Mouse (Mus musculus) C2C12 (cell line): ENCODE measurements at regions not wholly inside any gene's neighbourhood (a gene's known extent, or its start where the extent isn't known, plus 50 kb on each side); places are given as distances from the start of the nearest gene placed in this dataset.

Source experiments
- H3K27me3 ChIP-seq: one replicate; pipeline ENCODE4 v1.6.1; 2011; ENCODE audit not compliant: control insufficient read depth, insufficient read depth, insufficient read length
- H3K36me3 ChIP-seq: one replicate; pipeline ENCODE4 v1.6.1; 2011; ENCODE audit not compliant: control insufficient read depth, insufficient read depth
- H3K4me3 ChIP-seq: one replicate; pipeline ENCODE4 v1.5.1; 2011; ENCODE audit warnings: mild to moderate bottlenecking, control low read depth; ENCODE audit not compliant: poor library complexity, insufficient read depth, severe bottlenecking
- H3K79me2 ChIP-seq: one replicate; pipeline ENCODE4 v1.6.1; 2011; ENCODE audit not compliant: control insufficient read depth, insufficient read depth
- H3K79me3 ChIP-seq: one replicate; pipeline ENCODE4 v1.6.1; 2011; ENCODE audit warnings: low read depth, control low read depth
- H3ac ChIP-seq: one replicate; pipeline ENCODE3; 2011; ENCODE audit warnings: low read depth; ENCODE audit not compliant: control insufficient read depth, insufficient read length
- CEBPB ChIP-seq: IDR thresholded peaks from one replicate; pipeline ENCODE4 v1.6.1; 2011; ENCODE audit warnings: low read depth, mild to moderate bottlenecking, control low read depth, moderate library complexity
- CTCF ChIP-seq: IDR thresholded peaks from one replicate; pipeline ENCODE4 v1.5.1; 2011; ENCODE audit not compliant: control insufficient read depth, insufficient read depth, insufficient read length
- FOSL1 ChIP-seq: IDR thresholded peaks from one replicate; pipeline ENCODE4 v1.8.0; 2011; ENCODE audit warnings: mild to moderate bottlenecking, low read length; ENCODE audit not compliant: poor library complexity, insufficient read depth, severe bottlenecking
- MAX ChIP-seq: IDR thresholded peaks from one replicate; pipeline ENCODE4 v1.6.1; 2011; ENCODE audit warnings: mild to moderate bottlenecking, control low read depth
- MYOD1 ChIP-seq: IDR thresholded peaks from one replicate; pipeline ENCODE4 v1.6.1; 2011; ENCODE audit warnings: low read depth; ENCODE audit not compliant: control insufficient read depth, insufficient read length
- MYOG ChIP-seq: IDR thresholded peaks from one replicate; pipeline ENCODE4 v1.6.1; 2011; ENCODE audit not compliant: control insufficient read depth, insufficient read length; ENCODE audit errors: extremely low read depth
- USF1 ChIP-seq: IDR thresholded peaks from one replicate; pipeline ENCODE4 v1.6.1; 2011; ENCODE audit warnings: low read depth, mild to moderate bottlenecking, control low read depth, moderate library complexity

DNA sequence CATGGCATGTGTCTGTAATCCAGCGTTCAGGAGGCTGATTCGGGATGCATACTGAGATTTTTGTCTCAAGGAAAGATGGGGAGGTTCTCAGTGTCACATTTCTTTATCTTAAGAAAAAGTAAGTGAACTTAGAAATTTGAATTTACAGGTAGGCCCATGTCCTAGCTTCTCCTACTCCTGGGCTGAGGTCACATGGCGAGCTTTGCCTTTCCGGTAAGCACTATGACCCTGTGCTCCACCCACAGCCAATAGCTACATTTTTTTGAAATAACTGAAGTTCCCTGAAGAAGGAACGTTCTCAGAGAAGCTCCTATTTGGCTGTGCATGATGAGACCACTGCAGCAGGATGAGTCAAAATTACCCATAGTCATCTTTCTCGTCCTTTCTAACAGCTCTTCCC is 83.0 kb upstream of the Marcks start:
- Histone ChIP-seq H3K79me2 (no peaks in the 10 kb centered on the region), H3K36me3 (no peaks in the 10 kb centered on the region), H3K4me3 (no peak overlapping the region), H3ac (no peak overlapping the region), H3K79me3 (no peaks in the 10 kb centered on the region), H3K27me3 (no peaks in the 10 kb centered on the region)
- TF ChIP-seq MYOD1: no peak
- TF ChIP-seq FOSL1: no peak
- TF ChIP-seq CEBPB: no peak
- TF ChIP-seq USF1: no peak
- TF ChIP-seq MYOG: no peak
- TF ChIP-seq CTCF: no peak

DNA sequence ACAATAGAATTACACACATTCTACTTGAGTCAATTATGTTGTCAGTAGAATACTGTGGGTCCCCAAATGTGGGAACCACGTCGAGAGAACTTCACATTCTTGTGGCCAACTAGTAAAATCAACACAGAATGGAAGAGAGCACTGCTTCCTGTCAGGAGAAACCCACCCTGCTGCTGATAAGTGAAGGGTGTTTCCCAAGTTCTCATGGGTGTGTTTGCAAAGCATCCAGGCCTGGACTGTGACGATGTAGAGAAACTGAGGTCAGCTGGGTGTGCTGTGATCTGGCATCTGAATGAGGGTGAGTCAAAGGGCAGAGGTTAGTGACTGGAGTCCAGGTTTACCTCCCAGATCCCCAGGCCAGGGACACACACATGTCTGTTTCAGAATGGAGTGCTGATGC is 81.7 kb upstream of the Marcks start:
- TF ChIP-seq FOSL1: no peak
- TF ChIP-seq CEBPB: no peak
- TF ChIP-seq MYOD1: no peak
- TF ChIP-seq CTCF: no peak
- TF ChIP-seq MAX: no peak
- TF ChIP-seq MYOG: no peak
- no peak for TF ChIP-seq USF1
- Histone ChIP-seq H3K36me3 (no peaks in the 10 kb centered on the region), H3K79me3 (no peaks in the 10 kb centered on the region), H3ac (no peak overlapping the region), H3K4me3 (no peak overlapping the region), H3K79me2 (no peaks in the 10 kb centered on the region), H3K27me3 (no peaks in the 10 kb centered on the region)

DNA sequence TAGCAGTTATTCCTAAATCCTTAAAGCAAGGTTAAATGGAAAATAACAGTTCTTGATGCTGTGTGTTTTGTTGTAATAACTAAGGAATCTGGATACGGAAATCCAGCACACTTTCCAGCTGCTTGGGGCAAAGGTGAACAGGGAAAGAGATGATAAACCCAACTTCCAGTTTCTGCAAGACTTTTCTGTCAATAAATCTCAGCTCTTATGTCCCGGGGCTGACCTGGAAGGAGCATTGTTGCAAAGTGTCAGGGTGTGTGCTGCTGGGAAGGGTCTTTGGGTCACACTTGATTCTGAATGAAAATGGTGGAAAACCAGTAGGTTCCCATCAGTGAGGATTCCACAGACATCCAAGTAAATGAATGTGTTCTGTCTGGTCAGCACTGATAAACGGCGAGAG is 81.2 kb upstream of the Marcks start:
- Histone ChIP-seq H3K27me3 (no peaks in the 10 kb centered on the region), H3K79me2 (no peaks in the 10 kb centered on the region), H3K79me3 (no peaks in the 10 kb centered on the region), H3K4me3 (no peak overlapping the region), H3ac (no peak overlapping the region), H3K36me3 (no peaks in the 10 kb centered on the region)
- TF ChIP-seq USF1 (no peak), MAX (no peak), CEBPB (no peak), CTCF (no peak), MYOD1 (no peak), FOSL1 (no peak), MYOG (no peak)

DNA sequence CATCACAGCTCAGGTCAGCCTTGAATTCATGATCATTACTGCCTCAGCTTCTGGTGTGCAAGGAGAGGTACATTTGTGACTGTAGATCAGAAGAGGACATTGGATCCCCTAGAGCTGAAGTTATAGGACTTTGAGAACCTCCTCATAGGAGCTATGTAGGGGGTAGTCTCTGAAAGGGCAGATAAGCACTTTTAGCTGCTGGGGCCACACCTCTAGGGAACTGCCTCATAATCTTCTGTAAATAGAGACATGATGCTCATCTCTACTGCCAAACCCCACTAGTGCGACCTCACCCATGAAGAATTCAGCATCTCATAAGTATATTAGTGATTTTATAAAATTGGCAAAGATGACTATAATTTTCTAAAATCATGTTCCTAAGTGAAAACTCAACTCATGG is 80.7 kb upstream of the Marcks start:
- no peaks in the 10 kb centered on the region for H3K79me2 ChIP-seq
- no peak overlapping the region for H3ac ChIP-seq
- H3K36me3 ChIP-seq: no peaks in the 10 kb centered on the region
- H3K79me3 ChIP-seq: no peaks in the 10 kb centered on the region
- H3K27me3 ChIP-seq: no peaks in the 10 kb centered on the region
- no peak for TF ChIP-seq MAX
- TF ChIP-seq MYOG: no peak
- TF ChIP-seq FOSL1: no peak
- no peak for TF ChIP-seq USF1
- TF ChIP-seq MYOD1: no peak
- TF ChIP-seq CTCF: no peak
- TF ChIP-seq CEBPB: no peak
- H3K4me3 ChIP-seq: no peak overlapping the region

DNA sequence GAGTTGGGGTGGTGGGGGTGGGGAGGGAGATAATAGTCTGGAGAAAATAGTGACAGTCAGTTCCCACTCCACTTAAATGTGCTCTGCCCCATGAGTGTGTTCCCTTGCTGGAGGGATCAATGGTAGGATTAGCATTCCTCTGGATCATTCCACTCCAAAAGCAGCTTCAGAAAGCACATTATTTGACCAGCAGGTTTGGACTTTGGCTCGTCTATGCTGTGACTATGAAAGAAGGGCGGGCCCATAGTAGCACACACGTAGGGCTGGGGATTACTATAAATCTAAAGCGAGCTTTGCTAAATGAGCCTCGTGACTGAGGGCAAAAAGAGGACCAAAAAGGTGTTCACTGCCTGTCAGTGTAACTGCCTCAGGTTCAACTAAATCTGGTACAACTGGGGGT is 75.9 kb upstream of the Marcks start:
- Histone ChIP-seq H3K79me3 (no peaks in the 10 kb centered on the region), H3ac (no peak overlapping the region), H3K36me3 (no peaks in the 10 kb centered on the region), H3K4me3 (no peak overlapping the region), H3K27me3 (no peaks in the 10 kb centered on the region), H3K79me2 (no peaks in the 10 kb centered on the region)
- no peak for TF ChIP-seq MYOG
- TF ChIP-seq MAX: no peak
- no peak for TF ChIP-seq FOSL1
- no peak for TF ChIP-seq CEBPB
- TF ChIP-seq CTCF: no peak
- no peak for TF ChIP-seq MYOD1
- TF ChIP-seq USF1: no peak
